Mouse (Mus musculus): ENCODE results near the gene Svep1.

DNA sequence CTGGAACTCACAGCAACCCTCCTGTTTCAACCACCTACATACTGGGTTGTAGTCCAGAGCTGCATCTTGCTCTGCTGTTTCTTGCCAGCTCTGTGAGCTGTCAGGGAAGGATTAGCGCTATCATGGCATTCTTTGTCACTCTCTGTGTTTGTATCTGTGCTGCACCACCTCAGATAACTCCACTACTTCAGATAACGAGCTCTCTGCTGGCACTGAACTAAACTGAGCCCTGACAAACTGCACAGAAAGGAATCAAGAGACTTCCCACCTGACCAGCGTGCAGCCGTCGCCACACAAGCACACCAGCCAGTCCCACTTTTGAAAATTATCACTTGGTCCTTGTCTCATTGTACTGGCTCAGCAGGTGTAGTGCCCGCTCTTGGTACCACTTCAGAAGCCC, 4.7 kb upstream of the Svep1 start:
- TF ChIP-seq GATA2 (IDR thresholded peaks at IDR 0.05; ENCODE audit: borderline replicate concordance, low read depth, low read length) = no peak
- TF ChIP-seq TAL1 (conservative IDR thresholded peaks at IDR 0.05; ENCODE audit: low read depth, low read length) = no peak
- TF ChIP-seq CTCF (IDR thresholded peaks at IDR 0.05; ENCODE audit: low read depth, low read length) = no peak
- TF ChIP-seq GATA1 (IDR thresholded peaks at IDR 0.05; ENCODE audit: borderline replicate concordance, low read length) = no peak

Data from G1E (cell line).